Mouse (Mus musculus): ENCODE results near the gene Vmac. TPM values are rescaled to one million over a fixed set of nuclear protein-coding genes. Genes with fewer than 3 reads are reported as not detected.

Vmac gene
- total and polyA plus RNA-seq, 3 experiments: 9.4 to 46.9 (median 12.9) TPM

DNA sequence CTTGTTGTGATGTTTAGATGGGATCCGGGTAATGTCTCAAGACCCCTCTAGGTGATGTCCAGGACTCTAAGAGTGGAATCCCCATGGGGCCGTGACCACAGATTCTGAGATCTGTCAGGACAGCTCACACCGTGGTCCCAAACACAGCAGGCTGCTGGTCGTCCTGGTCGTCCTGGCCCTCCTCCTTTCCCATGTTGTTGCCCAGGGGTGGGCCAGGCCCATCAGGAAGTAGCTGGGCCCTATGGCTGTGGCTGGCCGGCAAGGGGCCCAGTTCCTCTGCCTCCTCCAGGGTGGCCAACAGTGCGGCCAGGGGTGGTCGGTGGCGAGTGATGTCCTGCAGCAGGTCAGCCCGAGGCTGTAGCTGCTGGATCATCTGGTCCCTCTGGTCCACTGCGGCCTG, 2.5 kb downstream of the Vmac start:
- Histone ChIP-seq H3K27me3 (ENCODE audit: insufficient read depth, low read length) (no peaks in the 10 kb centered on the region), H3K4me1 (ENCODE audit: insufficient read depth, low read depth, low read length) (peaks cover 62% of the 10 kb centered on the region), H3K4me3 (ENCODE audit: low read depth, low read length) (peak overlapping the region; percentile 86; the same call in 1 of the 2 replicates), H3K9me3 (replicated peaks) (no peaks in the 10 kb centered on the region), H3K36me3 (replicated peaks) (peaks cover 70% of the 10 kb centered on the region)
- ATAC-seq (ENCODE audit: extremely low read depth, insufficient number of reproducible peaks, low FRiP score, poor library complexity, severe bottlenecking): no peak
- TF ChIP-seq GATA2 (IDR thresholded peaks at IDR 0.05; ENCODE audit: borderline replicate concordance, low read depth, low read length) (no peak), CTCF (IDR thresholded peaks at IDR 0.05; ENCODE audit: low read depth, low read length) (no peak), TAL1 (conservative IDR thresholded peaks at IDR 0.05; ENCODE audit: low read depth, low read length) (no peak), POLR2AphosphoS5 (IDR thresholded peaks at IDR 0.05; ENCODE audit: insufficient replicate concordance, low read depth, low read length) (no peak), GATA1 (IDR thresholded peaks at IDR 0.05; ENCODE audit: borderline replicate concordance, low read length) (no peak)
- no peak for DNase-seq (ENCODE audit: low spot score)

DNA sequence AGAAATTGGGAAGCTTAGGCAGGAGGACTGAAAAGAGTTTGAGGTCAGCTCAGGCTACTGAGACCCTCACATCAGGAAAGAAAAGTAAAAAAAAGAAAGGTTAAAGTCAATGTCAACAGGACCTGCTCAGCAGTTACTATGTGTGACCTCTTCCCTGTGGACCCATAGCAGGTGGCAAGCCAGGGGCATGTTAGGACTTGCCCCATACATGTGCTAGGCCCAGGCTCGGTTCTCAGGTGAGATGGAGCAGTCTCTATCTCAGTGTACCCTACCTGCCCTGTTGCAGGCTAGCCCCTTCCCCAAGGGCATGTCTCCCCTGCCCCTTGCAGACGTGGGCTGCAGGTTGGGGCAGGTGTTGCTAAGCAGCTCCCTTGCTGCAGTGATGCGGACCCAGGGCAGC, 8.1 kb downstream of the Vmac start:
- H3K27me3 ChIP-seq (ENCODE audit: insufficient read depth, low read length): no peaks in the 10 kb centered on the region; the same call in 1 of the 2 replicates
- ATAC-seq (ENCODE audit: extremely low read depth, insufficient number of reproducible peaks, low FRiP score, poor library complexity, severe bottlenecking): no peak
- no peak for TF ChIP-seq TAL1 (conservative IDR thresholded peaks at IDR 0.05; ENCODE audit: low read depth, low read length)
- no peak for TF ChIP-seq GATA2 (IDR thresholded peaks at IDR 0.05; ENCODE audit: borderline replicate concordance, low read depth, low read length)
- TF ChIP-seq POLR2AphosphoS5 (IDR thresholded peaks at IDR 0.05; ENCODE audit: insufficient replicate concordance, low read depth, low read length): no peak
- TF ChIP-seq GATA1 (IDR thresholded peaks at IDR 0.05; ENCODE audit: borderline replicate concordance, low read length): no peak
- TF ChIP-seq CTCF (IDR thresholded peaks at IDR 0.05; ENCODE audit: low read depth, low read length): no peak
- peaks cover 65% of the 10 kb centered on the region for H3K4me1 ChIP-seq (ENCODE audit: insufficient read depth, low read depth, low read length)
- no peaks in the 10 kb centered on the region for H3K9me3 ChIP-seq (replicated peaks)
- no peak overlapping the region for H3K4me3 ChIP-seq (ENCODE audit: low read depth, low read length)
- H3K36me3 ChIP-seq (replicated peaks): peaks cover 100% of the 10 kb centered on the region
- no peak for DNase-seq (ENCODE audit: low spot score)

DNA sequence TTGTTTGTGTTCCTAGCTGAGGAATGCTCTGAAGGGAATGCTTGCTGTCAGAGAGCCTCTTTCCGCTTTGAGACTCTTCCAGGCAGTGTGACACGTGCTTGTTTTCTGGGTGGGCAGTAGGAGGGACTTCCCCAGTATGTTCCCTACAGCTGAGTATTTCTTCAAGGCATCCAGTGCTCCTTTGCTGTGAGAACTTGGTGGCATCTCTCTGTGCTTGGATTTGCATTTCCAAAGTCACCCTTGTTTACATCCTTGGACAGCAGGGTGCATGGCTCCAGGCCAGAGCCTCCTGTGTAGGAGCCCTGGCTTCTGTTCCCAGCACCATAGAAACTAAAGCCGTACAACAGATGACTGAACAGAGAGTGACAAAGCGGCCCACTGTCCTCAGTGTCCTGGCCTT, 9.1 kb downstream of the Vmac start:
- TF ChIP-seq TAL1 (conservative IDR thresholded peaks at IDR 0.05; ENCODE audit: low read depth, low read length): no peak
- TF ChIP-seq GATA1 (IDR thresholded peaks at IDR 0.05; ENCODE audit: borderline replicate concordance, low read length): no peak
- TF ChIP-seq POLR2AphosphoS5 (IDR thresholded peaks at IDR 0.05; ENCODE audit: insufficient replicate concordance, low read depth, low read length): no peak
- TF ChIP-seq CTCF (IDR thresholded peaks at IDR 0.05; ENCODE audit: low read depth, low read length): no peak
- TF ChIP-seq GATA2 (IDR thresholded peaks at IDR 0.05; ENCODE audit: borderline replicate concordance, low read depth, low read length): no peak
- DNase-seq (ENCODE audit: low spot score): no peak
- peaks cover 65% of the 10 kb centered on the region for H3K4me1 ChIP-seq (ENCODE audit: insufficient read depth, low read depth, low read length)
- no peaks in the 10 kb centered on the region for H3K9me3 ChIP-seq (replicated peaks)
- no peak overlapping the region for H3K4me3 ChIP-seq (ENCODE audit: low read depth, low read length)
- ATAC-seq (ENCODE audit: extremely low read depth, insufficient number of reproducible peaks, low FRiP score, poor library complexity, severe bottlenecking): no peak
- peaks cover 100% of the 10 kb centered on the region for H3K36me3 ChIP-seq (replicated peaks)
- H3K27me3 ChIP-seq (ENCODE audit: insufficient read depth, low read length): no peaks in the 10 kb centered on the region; the same call in 1 of the 2 replicates

GRCm38 (mm10) chr17:56706515-56706914, 11.3 kb downstream of the Vmac start:
- Histone ChIP-seq H3K27me3 (ENCODE audit: insufficient read depth, low read length) (no peaks in the 10 kb centered on the region; the same call in 1 of the 2 replicates), H3K4me1 (ENCODE audit: insufficient read depth, low read depth, low read length) (peaks cover 48% of the 10 kb centered on the region), H3K9me3 (replicated peaks) (no peaks in the 10 kb centered on the region), H3K4me3 (ENCODE audit: low read depth, low read length) (no peak overlapping the region), H3K36me3 (replicated peaks) (peaks cover 98% of the 10 kb centered on the region)
- no peak for DNase-seq (ENCODE audit: low spot score)
- TF ChIP-seq GATA1 (IDR thresholded peaks at IDR 0.05; ENCODE audit: borderline replicate concordance, low read length) (no peak), TAL1 (conservative IDR thresholded peaks at IDR 0.05; ENCODE audit: low read depth, low read length) (0 out of 2 replicates have a peak, but pooled peaks have one; percentile 16)
- ATAC-seq (ENCODE audit: extremely low read depth, insufficient number of reproducible peaks, low FRiP score, poor library complexity, severe bottlenecking): peak; percentile 42; the same call in 1 of the 2 replicates

GRCm38 (mm10) chr17:56703038-56703437, 14.8 kb downstream of the Vmac start:
- H3K27me3 ChIP-seq (ENCODE audit: insufficient read depth, low read length): no peaks in the 10 kb centered on the region; the same call in 1 of the 2 replicates
- H3K9me3 ChIP-seq (replicated peaks): no peaks in the 10 kb centered on the region
- DNase-seq (ENCODE audit: low spot score) (no peak), ATAC-seq (ENCODE audit: extremely low read depth, insufficient number of reproducible peaks, low FRiP score, poor library complexity, severe bottlenecking) (no peak)
- peaks cover 22% of the 10 kb centered on the region for H3K4me1 ChIP-seq (ENCODE audit: insufficient read depth, low read depth, low read length)
- H3K4me3 ChIP-seq (ENCODE audit: low read depth, low read length): no peak overlapping the region
- H3K36me3 ChIP-seq (replicated peaks): peaks cover 98% of the 10 kb centered on the region
- TF ChIP-seq GATA1 (IDR thresholded peaks at IDR 0.05; ENCODE audit: borderline replicate concordance, low read length) (no peak), CTCF (IDR thresholded peaks at IDR 0.05; ENCODE audit: low read depth, low read length) (no peak), TAL1 (conservative IDR thresholded peaks at IDR 0.05; ENCODE audit: low read depth, low read length) (no peak), POLR2AphosphoS5 (IDR thresholded peaks at IDR 0.05; ENCODE audit: insufficient replicate concordance, low read depth, low read length) (no peak), GATA2 (IDR thresholded peaks at IDR 0.05; ENCODE audit: borderline replicate concordance, low read depth, low read length) (no peak)

DNA sequence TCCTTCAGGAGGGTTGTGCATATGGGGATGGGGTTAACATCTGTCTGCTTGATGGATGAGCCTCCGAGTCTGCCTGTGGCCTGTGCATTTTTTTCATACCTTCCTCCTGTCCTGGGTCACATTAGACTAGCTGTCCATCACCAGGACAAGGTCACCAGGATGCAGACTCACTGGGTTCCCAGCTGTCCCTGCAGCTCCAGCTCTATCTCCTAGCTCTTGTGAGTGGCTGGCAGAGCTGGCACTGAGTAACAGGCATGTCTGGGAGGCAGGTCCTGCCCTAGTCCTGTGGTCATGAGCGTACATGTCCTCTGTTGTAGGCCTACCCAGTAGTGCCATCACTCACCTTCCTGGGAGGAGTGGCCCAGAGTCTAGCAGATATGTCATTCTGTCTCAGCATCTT, 17.4 kb downstream of the Vmac start:
- ATAC-seq (ENCODE audit: extremely low read depth, insufficient number of reproducible peaks, low FRiP score, poor library complexity, severe bottlenecking): no peak
- TF ChIP-seq GATA2 (IDR thresholded peaks at IDR 0.05; ENCODE audit: borderline replicate concordance, low read depth, low read length) (no peak), CTCF (IDR thresholded peaks at IDR 0.05; ENCODE audit: low read depth, low read length) (no peak), POLR2AphosphoS5 (IDR thresholded peaks at IDR 0.05; ENCODE audit: insufficient replicate concordance, low read depth, low read length) (no peak), TAL1 (conservative IDR thresholded peaks at IDR 0.05; ENCODE audit: low read depth, low read length) (no peak), GATA1 (IDR thresholded peaks at IDR 0.05; ENCODE audit: borderline replicate concordance, low read length) (no peak)

More for the DNA sequence above, 17.4 kb downstream of the Vmac start:
- Histone ChIP-seq H3K27me3 (ENCODE audit: insufficient read depth, low read length) (no peaks in the 10 kb centered on the region), H3K4me1 (ENCODE audit: insufficient read depth, low read depth, low read length) (peaks cover 9% of the 10 kb centered on the region; the same call in 1 of the 2 replicates), H3K36me3 (replicated peaks) (peaks cover 98% of the 10 kb centered on the region), H3K4me3 (ENCODE audit: low read depth, low read length) (no peak overlapping the region), H3K9me3 (replicated peaks) (no peaks in the 10 kb centered on the region)
- DNase-seq (ENCODE audit: low spot score): no peak

Measured in G1E (cell line).